Mouse (Mus musculus) heart, adult 2 months (tissue): ENCODE measurements at regions not wholly inside any gene's neighbourhood (a gene's known extent, or its start where the extent isn't known, plus 50 kb on each side); places are given as distances from the start of the nearest gene placed in this dataset.

Experiments
- EP300 ChIP-seq: fragments of 200-500 bp; IDR thresholded peaks from 2 replicates; pipeline ENCODE4 v1.6.1; 2011; ENCODE audit warnings: low read depth, low read length, control low read depth; ENCODE audit not compliant: insufficient read depth
- POLR2A ChIP-seq: fragments of 200-500 bp; IDR thresholded peaks from 2 replicates; pipeline ENCODE4 v1.6.1; 2011; ENCODE audit warnings: mild to moderate bottlenecking, low read depth, low read length, control low read depth; ENCODE audit not compliant: insufficient read depth

- TF ChIP-seq POLR2A (no peak), EP300 (no peak)
Observed at GRCm38 (mm10) chrX:11479696-11480339, 152.2 kb downstream of the H2al1j start.
